Mouse (Mus musculus): ENCODE data around the gene Clcn3. TPM values are rescaled to one million over a fixed set of nuclear protein-coding genes. Genes with fewer than 3 reads are reported as not detected.
"Not testable (repeated sequence)": the region's sequence is repeated elsewhere in the genome, so short reads cannot be mapped to it uniquely, and the experiment has no call there.

Clcn3 gene
- 70.6 and 72.5 TPM in 2 replicates for polyA plus RNA-seq (2015; fragmentation: Nextera tagmentation; extraction: Ambion mirVana)

DNA sequence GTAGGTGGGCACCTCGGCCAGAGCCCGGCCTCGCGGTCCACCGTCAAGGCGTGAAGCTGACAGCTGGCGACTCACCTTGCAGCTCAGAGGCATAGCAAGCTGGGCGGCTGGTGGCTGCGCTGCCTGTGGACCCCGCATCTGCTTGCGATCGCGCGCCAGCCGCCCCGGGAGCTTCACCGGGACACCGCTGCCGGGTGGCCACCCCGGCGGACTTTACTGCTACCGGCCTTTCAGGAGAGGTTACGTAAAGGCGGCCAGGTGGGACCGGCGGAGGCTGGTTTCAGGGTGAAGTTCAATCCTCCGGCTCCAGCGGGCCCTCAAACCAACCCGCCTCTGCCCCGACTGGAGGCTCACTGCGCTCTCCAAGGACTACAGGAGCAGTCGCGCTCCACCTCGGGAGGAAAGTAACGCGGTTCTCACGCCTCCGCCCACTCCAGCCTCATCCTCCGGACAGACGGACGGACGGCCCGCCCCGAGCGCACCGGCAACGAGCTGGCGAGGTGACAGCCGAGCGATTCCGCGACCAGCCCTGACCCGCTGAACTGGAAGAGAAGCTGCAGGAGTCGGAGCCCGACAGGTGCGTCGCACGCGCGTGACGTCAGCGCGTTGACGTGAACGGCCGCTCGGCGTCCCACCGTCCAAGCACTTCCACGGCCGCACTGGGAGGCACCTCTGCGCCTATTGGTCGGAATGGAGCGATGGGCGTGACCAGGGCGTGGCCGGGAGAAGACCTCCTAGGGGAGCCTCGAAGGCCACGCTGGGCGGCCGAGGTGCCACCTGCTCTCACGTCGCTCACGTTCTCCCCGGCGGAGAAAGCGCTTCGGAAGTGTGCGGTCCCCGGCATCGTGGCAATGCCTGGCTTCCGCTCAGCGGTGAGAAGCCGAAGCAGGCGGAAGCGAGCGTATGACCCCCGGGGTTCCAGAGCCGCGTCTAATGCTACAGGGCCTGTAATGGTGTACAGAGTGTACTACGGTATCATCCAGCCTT, at the start of gene Clcn3:
Gene Clcn3 (minus strand): TSS at position 600 of the 987 bp plus-strand sequence.
- peak within 1 kb of the TSS; percentile 82 for H3K9ac ChIP-seq (replicated peaks; ENCODE audit: low read depth, low read length)
- H3K9me3 ChIP-seq (ENCODE audit: control insufficient read depth, low read length), result no peaks in the 10 kb centered on the region
- peak within 1 kb of the TSS; percentile 85 for H3K27ac ChIP-seq (ENCODE audit: low read length)
- peak within 1 kb of the TSS; percentile 98 for H3K4me3 ChIP-seq (replicated peaks; ENCODE audit: low read length)
- H3K36me3 ChIP-seq (ENCODE audit: control insufficient read depth, insufficient read depth), result no peaks in the 10 kb centered on the region
- peak within 1 kb of the TSS; percentile 96 for H3K4me2 ChIP-seq (ENCODE audit: low read length)
- no peaks in the 10 kb centered on the region for H3K27me3 ChIP-seq (replicated peaks; ENCODE audit: control insufficient read depth, insufficient read depth, low read length)
- WGBS, result under 1% methylated on average over 101 of the region's 101 CpGs
- ATAC-seq, result peak; percentile 99
- H3K4me1 ChIP-seq (replicated peaks; ENCODE audit: control insufficient read depth, insufficient read depth, low read length), result peaks cover 6% of the 10 kb centered on the region

DNA sequence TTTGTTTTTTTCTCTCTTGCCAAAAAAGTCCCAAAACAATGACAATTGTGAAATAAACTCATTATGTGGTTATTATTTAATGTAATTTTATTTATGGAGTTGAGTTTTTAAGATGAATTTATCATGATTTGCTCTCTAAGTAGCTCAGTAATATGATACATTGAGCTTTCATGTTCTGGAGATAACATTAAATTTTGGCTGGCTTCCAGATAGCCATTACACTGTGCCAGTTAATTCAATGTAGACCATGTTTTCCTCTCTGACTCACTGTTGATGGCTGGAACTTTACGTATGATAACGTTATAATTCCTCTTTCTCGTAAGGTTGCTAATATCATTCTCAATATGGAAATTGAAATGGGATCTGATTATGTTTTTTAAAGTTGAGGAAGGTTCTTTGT, 13.4 kb upstream of the Clcn3 start:
- WGBS, result 93% methylated on average over 3 of the region's 3 CpGs
- H3K9ac ChIP-seq (replicated peaks; ENCODE audit: low read depth, low read length), result no peak overlapping the region
- H3K4me1 ChIP-seq (replicated peaks; ENCODE audit: control insufficient read depth, insufficient read depth, low read length), result peaks cover 13% of the 10 kb centered on the region
- H3K36me3 ChIP-seq (ENCODE audit: control insufficient read depth, insufficient read depth), result no peaks in the 10 kb centered on the region
- no peak overlapping the region for H3K27ac ChIP-seq (ENCODE audit: low read length)
- no peak for ATAC-seq
- H3K4me3 ChIP-seq (replicated peaks; ENCODE audit: low read length), result no peak overlapping the region
- H3K27me3 ChIP-seq (replicated peaks; ENCODE audit: control insufficient read depth, insufficient read depth, low read length), result no peaks in the 10 kb centered on the region
- peaks cover 4% of the 10 kb centered on the region; the same call in 1 of the 2 replicates for H3K9me3 ChIP-seq (ENCODE audit: control insufficient read depth, low read length)
- H3K4me2 ChIP-seq (ENCODE audit: low read length), result no peak overlapping the region

DNA sequence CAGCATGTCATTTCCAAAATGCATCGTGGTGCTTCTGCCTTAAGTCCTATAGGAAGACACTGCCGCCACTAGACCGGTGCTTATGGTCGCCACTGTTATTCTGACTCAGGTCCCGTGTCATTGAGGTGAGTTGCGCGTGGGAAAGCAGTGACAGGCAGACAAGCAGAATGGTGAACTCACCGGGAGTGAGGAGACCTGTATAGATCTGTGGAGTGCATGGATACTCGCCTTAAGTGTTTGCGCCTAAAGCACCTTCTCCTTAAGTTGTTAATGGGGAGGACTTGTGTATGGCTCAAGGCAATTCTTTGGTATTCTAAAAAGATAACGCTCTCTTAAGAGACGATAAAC, 10.5 kb upstream of the Clcn3 start:
- Histone ChIP-seq H3K4me3 (replicated peaks; ENCODE audit: low read length) (peak overlapping the region; percentile 79), H3K4me1 (replicated peaks; ENCODE audit: control insufficient read depth, insufficient read depth, low read length) (peaks cover 13% of the 10 kb centered on the region), H3K27me3 (replicated peaks; ENCODE audit: control insufficient read depth, insufficient read depth, low read length) (no peaks in the 10 kb centered on the region), H3K27ac (ENCODE audit: low read length) (peak overlapping the region; percentile 86), H3K4me2 (ENCODE audit: low read length) (peak overlapping the region; percentile 84), H3K36me3 (ENCODE audit: control insufficient read depth, insufficient read depth) (no peaks in the 10 kb centered on the region), H3K9me3 (ENCODE audit: control insufficient read depth, low read length) (peaks cover 2% of the 10 kb centered on the region; the same call in 1 of the 2 replicates), H3K9ac (replicated peaks; ENCODE audit: low read depth, low read length) (peak overlapping the region; percentile 88)
- ATAC-seq, result no peak; the same call in 1 of the 2 replicates
- WGBS, result 6% methylated on average over 12 of the region's 12 CpGs

DNA sequence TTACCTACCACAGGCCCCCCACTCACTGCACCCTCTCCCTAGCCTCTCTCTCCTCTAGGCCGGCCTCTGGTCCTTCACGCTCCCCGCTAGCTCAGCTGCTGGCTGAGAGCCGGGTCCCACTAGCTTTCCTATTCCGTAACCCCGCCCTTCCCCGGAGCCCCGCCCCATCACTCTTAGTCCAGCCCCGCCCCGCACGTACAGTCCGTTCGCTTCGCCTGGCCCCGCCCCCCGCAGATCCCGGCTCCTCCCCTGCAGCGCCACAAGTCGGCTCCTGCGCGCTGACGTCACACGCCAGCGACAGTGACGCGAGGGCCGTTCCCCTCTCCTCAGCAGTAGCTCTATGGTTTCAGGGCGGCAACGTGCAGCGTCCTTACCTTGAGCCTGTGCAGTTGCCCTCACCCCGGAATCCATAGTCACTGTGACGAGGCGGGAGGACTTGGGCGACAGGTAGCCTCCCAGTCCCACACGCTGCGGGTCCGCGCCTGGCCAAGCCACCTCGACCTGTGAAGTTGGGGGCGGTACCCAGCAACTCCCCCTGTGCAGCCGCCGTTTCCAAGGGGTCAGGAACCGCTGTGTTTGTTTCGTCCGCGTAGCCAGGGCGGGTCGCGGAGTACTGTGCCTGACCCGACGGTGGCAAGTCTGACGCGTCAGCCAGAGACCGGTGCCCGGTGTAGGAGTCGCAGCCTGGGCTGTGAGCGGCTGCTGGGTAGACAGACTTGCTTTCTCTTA, 10.0 kb upstream of the Clcn3 start, which contains the start of gene Nek1:
Gene Nek1 (plus strand): TSS at position 286 of the 729 bp plus-strand sequence.
- H3K27me3 ChIP-seq (replicated peaks; ENCODE audit: control insufficient read depth, insufficient read depth, low read length), result no peaks in the 10 kb centered on the region
- H3K9ac ChIP-seq (replicated peaks; ENCODE audit: low read depth, low read length), result peak within 1 kb of the TSS; percentile 88
- peak within 1 kb of the TSS; percentile 84 for H3K4me2 ChIP-seq (ENCODE audit: low read length)
- ATAC-seq, result peak; percentile 96
- H3K4me1 ChIP-seq (replicated peaks; ENCODE audit: control insufficient read depth, insufficient read depth, low read length), result peaks cover 13% of the 10 kb centered on the region
- peak within 1 kb of the TSS; percentile 86 for H3K27ac ChIP-seq (ENCODE audit: low read length)
- no peaks in the 10 kb centered on the region for H3K9me3 ChIP-seq (ENCODE audit: control insufficient read depth, low read length)
- peak within 1 kb of the TSS; percentile 79 for H3K4me3 ChIP-seq (replicated peaks; ENCODE audit: low read length)
- 1% methylated on average over 57 of the region's 57 CpGs for WGBS
- H3K36me3 ChIP-seq (ENCODE audit: control insufficient read depth, insufficient read depth), result no peaks in the 10 kb centered on the region

DNA sequence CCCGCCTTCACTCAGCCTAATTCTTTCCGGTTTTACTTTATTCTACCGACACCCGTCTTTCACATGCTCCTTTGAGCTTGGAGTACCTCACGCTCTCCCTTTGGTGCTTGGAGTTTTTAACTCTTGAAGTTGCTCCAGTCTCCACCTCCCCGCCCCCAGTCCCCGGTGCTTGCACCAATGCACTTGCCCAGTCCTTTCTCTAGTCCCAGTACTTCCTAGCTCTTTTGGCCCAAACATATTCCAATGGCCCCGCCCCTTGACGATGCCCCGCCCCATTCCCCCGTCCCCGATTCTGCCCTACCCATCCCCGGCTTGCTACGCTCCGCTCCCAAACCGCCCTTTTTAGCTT, 9.4 kb upstream of the Clcn3 start:
- no peak for ATAC-seq
- Histone ChIP-seq H3K4me2 (ENCODE audit: low read length) (peak overlapping the region; percentile 72), H3K4me3 (replicated peaks; ENCODE audit: low read length) (peak overlapping the region; percentile 79), H3K4me1 (replicated peaks; ENCODE audit: control insufficient read depth, insufficient read depth, low read length) (peaks cover 13% of the 10 kb centered on the region), H3K9me3 (ENCODE audit: control insufficient read depth, low read length) (no peaks in the 10 kb centered on the region), H3K9ac (replicated peaks; ENCODE audit: low read depth, low read length) (peak overlapping the region; percentile 88), H3K36me3 (ENCODE audit: control insufficient read depth, insufficient read depth) (no peaks in the 10 kb centered on the region), H3K27ac (ENCODE audit: low read length) (peak overlapping the region; percentile 77), H3K27me3 (replicated peaks; ENCODE audit: control insufficient read depth, insufficient read depth, low read length) (no peaks in the 10 kb centered on the region)
- 2% methylated on average over 15 of the region's 16 CpGs for WGBS

DNA sequence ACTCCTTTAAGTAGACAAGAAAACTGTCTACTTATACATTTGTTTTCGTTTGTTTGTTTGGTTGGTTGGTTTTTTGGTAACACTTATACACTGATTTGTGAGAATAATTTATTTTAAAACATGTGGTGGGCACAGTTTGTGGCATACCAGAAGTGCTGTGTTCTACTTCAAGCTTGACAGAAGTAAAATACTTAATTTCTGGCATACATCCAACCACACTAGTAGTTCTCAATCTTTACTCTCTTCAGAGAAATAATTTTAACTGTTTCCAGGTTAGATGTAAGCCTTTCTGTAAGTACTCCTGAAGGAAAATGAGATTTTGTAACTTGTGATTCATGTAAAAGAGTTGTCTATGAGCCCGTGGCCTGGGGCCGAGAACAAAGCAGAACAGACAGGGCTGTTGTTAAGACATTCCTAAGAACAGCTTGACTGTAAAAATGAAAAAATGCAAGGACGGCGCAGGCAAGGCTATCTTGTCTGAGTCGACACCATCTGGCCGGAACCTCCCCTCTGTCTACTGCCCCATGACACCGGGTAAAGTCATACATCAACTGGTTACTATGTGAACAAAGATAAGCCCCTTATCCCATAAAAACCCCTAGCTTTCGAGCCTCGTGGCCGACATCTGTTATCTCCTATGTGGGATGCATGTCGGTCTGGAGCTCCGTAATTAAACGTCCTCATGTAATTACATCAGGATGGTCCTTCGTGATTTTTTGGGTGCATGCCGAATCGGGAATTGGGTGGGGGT, 1.3 kb upstream of the Clcn3 start:
- not testable (repeated sequence) for ATAC-seq; H3K27ac ChIP-seq (ENCODE audit: low read length); H3K4me3 ChIP-seq (replicated peaks; ENCODE audit: low read length); H3K27me3 ChIP-seq (replicated peaks; ENCODE audit: control insufficient read depth, insufficient read depth, low read length); H3K36me3 ChIP-seq (ENCODE audit: control insufficient read depth, insufficient read depth); H3K9me3 ChIP-seq (ENCODE audit: control insufficient read depth, low read length); H3K9ac ChIP-seq (replicated peaks; ENCODE audit: low read depth, low read length); H3K4me1 ChIP-seq (replicated peaks; ENCODE audit: control insufficient read depth, insufficient read depth, low read length)
- 95% methylated on average over 17 of the region's 17 CpGs for WGBS
- peak overlapping the region; percentile 96 for H3K4me2 ChIP-seq (ENCODE audit: low read length)

DNA sequence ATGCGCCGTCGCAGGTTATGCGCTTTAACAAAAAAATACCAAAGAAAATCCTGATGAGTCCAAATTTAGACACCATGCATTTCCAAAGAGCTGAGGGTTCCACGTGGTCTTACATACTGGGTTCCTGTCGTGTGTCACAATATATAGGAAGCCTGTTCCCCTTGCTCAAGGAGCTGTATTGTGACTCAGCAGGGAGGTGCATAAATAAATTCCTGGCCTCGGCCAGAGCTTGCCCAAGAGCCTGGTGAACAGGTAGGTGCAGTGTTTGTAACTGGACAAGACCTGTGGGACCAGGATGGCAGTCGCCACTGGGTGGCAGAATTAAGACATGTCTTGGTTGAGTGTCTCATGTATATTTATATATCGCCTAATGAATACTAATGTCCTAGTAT, 584 bp upstream of the Clcn3 start:
- ATAC-seq, result peak; percentile 55
- WGBS, result 6% methylated on average over 9 of the region's 9 CpGs
- peak overlapping the region; percentile 98 for H3K4me3 ChIP-seq (replicated peaks; ENCODE audit: low read length)
- H3K4me1 ChIP-seq (replicated peaks; ENCODE audit: control insufficient read depth, insufficient read depth, low read length), result peaks cover 6% of the 10 kb centered on the region
- H3K36me3 ChIP-seq (ENCODE audit: control insufficient read depth, insufficient read depth), result no peaks in the 10 kb centered on the region
- no peaks in the 10 kb centered on the region for H3K9me3 ChIP-seq (ENCODE audit: control insufficient read depth, low read length)
- peak overlapping the region; percentile 82 for H3K9ac ChIP-seq (replicated peaks; ENCODE audit: low read depth, low read length)
- H3K27me3 ChIP-seq (replicated peaks; ENCODE audit: control insufficient read depth, insufficient read depth, low read length), result no peaks in the 10 kb centered on the region
- H3K27ac ChIP-seq (ENCODE audit: low read length), result peak overlapping the region; percentile 85
- peak overlapping the region; percentile 96 for H3K4me2 ChIP-seq (ENCODE audit: low read length)

DNA sequence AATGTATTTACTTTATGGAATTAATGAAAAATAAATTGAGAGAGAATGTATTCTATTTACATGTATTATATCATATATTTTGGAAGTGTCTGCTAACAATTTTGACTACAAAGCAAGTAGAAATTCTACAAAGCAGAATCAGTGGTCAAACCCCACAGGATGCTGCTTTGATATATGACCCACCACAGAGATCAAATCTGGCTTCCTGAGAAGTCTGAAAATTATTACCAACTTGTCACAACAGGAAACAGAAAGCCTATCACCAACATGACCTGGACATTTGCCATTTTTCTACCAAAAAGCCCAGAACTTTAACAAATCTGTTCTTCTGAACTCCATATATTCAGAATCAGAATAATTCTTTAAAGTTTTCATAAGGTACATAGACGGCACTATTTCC, 1.7 kb downstream of the Clcn3 start:
- Histone ChIP-seq H3K4me2 (ENCODE audit: low read length) (no peak overlapping the region), H3K27ac (ENCODE audit: low read length) (no peak overlapping the region), H3K36me3 (ENCODE audit: control insufficient read depth, insufficient read depth) (no peaks in the 10 kb centered on the region), H3K4me3 (replicated peaks; ENCODE audit: low read length) (no peak overlapping the region), H3K9ac (replicated peaks; ENCODE audit: low read depth, low read length) (no peak overlapping the region), H3K4me1 (replicated peaks; ENCODE audit: control insufficient read depth, insufficient read depth, low read length) (peaks cover 6% of the 10 kb centered on the region), H3K9me3 (ENCODE audit: control insufficient read depth, low read length) (no peaks in the 10 kb centered on the region), H3K27me3 (replicated peaks; ENCODE audit: control insufficient read depth, insufficient read depth, low read length) (no peaks in the 10 kb centered on the region)
- WGBS, result 43% methylated on average over 1 of the region's 1 CpGs
- ATAC-seq, result no peak

DNA sequence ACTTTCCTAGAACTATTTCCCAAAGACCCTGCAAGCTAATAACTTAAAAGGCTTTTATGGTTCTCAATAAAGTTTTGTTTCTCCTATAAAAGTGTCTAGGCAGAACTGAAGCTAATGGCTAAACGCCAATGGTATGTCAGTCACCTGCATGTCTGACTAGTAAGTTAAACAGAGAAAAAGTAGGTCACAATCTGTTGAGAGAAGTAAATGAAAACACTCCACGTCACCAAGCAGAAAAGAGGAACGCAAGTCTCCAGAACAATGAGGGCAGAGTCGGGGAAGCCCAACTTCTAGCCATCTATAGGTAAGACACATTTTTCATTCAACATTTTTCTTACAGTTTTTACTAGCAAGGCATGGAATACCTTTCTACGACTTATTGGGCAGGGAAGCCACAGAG, 4.6 kb downstream of the Clcn3 start:
- no peak overlapping the region for H3K4me2 ChIP-seq (ENCODE audit: low read length)
- no peaks in the 10 kb centered on the region for H3K9me3 ChIP-seq (ENCODE audit: control insufficient read depth, low read length)
- no peak overlapping the region for H3K27ac ChIP-seq (ENCODE audit: low read length)
- no peak overlapping the region for H3K9ac ChIP-seq (replicated peaks; ENCODE audit: low read depth, low read length)
- ATAC-seq, result no peak
- H3K36me3 ChIP-seq (ENCODE audit: control insufficient read depth, insufficient read depth), result no peaks in the 10 kb centered on the region
- no peaks in the 10 kb centered on the region for H3K27me3 ChIP-seq (replicated peaks; ENCODE audit: control insufficient read depth, insufficient read depth, low read length)
- WGBS, result 73% methylated on average over 5 of the region's 5 CpGs
- H3K4me3 ChIP-seq (replicated peaks; ENCODE audit: low read length), result no peak overlapping the region
- H3K4me1 ChIP-seq (replicated peaks; ENCODE audit: control insufficient read depth, insufficient read depth, low read length), result peaks cover 6% of the 10 kb centered on the region

Data from forebrain, embryonic 16.5 days (tissue).